Mouse (Mus musculus): ENCODE data around the gene Dlg4. TPM values are rescaled to one million over a fixed set of nuclear protein-coding genes. Genes with fewer than 3 reads are reported as not detected.
A peak's percentile ranks its signal among the peaks of the same experiment; 100 is the strongest.

Dlg4 gene
- total and polyA plus RNA-seq, 2 experiments from 2014 or later = 18.1 to 269 TPM

- no peak for TF ChIP-seq CTCF (IDR thresholded peaks at IDR 0.05)
- H3K27me3 ChIP-seq (ENCODE audit: insufficient read depth, low read length) = no peaks in the 10 kb centered on the region
- peaks cover 17% of the 10 kb centered on the region for H3K4me1 ChIP-seq (ENCODE audit: insufficient read depth, low read length)
- ATAC-seq (ENCODE audit: low FRiP score) = no peak
- peak overlapping the region; percentile 89 for H3K4me3 ChIP-seq (ENCODE audit: low read depth, low read length)
- WGBS = 3% methylated on average over 16 of the region's 16 CpGs
- peaks cover 15% of the 10 kb centered on the region for H3K36me3 ChIP-seq (ENCODE audit: insufficient read depth, low read length)
- H3K9ac ChIP-seq (replicated peaks; ENCODE audit: low read length, poor library complexity, severe bottlenecking) = peak overlapping the region; percentile 87
- DNase-seq (ENCODE audit: low spot score) = no peak
- H3K9me3 ChIP-seq (ENCODE audit: low read length) = no peaks in the 10 kb centered on the region
- H3K4me2 ChIP-seq (ENCODE audit: low read depth, low read length, poor library complexity, severe bottlenecking) = peak overlapping the region; percentile 90
- H3K27ac ChIP-seq (ENCODE audit: low read depth, low read length) = peak overlapping the region; percentile 97
Observed at GRCm38 (mm10) chr11:69979827-69980195, 36.9 kb upstream of the Dlg4 start.

DNA sequence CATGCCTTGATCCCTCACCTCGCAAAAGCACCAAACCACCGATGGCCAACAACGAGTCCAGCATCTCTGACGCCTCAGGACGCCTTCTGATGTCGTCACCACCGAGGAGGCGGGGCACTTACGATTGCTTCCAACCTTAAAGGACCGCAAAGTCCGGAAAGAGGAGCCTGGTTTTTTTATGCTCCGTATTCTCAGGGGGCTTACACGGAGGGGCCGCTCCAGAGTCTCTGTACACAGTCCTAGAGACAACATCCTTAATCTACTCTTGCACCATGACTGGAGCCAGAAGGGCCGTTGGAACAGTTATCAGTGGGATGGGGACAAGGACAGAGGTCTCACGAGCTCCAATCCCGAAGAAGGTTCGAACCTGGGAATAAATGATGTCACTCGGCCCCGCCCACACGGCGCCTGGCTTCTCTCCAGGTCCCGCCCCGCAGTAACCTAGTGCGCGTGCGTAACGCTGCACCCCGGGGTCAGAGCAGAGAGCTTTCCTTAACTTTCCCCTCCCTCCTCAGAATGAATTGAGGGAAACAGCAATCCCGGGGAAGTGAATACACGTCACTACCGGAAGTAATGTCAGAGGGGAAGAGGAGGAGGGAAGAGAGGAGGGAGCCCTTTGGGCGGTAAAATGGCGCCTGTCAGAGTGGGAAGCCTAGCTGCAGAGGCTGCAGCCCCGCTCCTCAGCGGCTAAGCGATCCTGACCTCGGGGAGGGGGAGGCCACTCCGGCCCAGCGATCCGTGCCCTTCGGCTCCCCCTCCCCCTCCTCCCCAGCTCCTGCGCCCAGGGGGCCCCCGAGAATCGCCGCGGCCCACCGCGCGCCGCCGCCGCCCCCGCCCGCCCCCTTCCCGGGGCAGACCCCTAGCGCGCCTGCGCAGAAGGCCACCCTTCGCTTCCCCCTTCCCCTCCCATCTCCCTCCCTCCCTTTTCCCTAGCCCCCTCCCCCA is 36.3 kb upstream of the Dlg4 start:
- Histone ChIP-seq H3K9me3 (ENCODE audit: low read length) (no peaks in the 10 kb centered on the region), H3K9ac (replicated peaks; ENCODE audit: low read length, poor library complexity, severe bottlenecking) (peak overlapping the region; percentile 87), H3K4me1 (ENCODE audit: insufficient read depth, low read length) (peaks cover 17% of the 10 kb centered on the region), H3K4me2 (ENCODE audit: low read depth, low read length, poor library complexity, severe bottlenecking) (peak overlapping the region; percentile 90), H3K36me3 (ENCODE audit: insufficient read depth, low read length) (peaks cover 18% of the 10 kb centered on the region), H3K27me3 (ENCODE audit: insufficient read depth, low read length) (no peaks in the 10 kb centered on the region), H3K27ac (ENCODE audit: low read depth, low read length) (peak overlapping the region; percentile 97), H3K4me3 (ENCODE audit: low read depth, low read length) (peak overlapping the region; percentile 89)
- under 1% methylated on average over 41 of the region's 60 CpGs for WGBS
- DNase-seq (ENCODE audit: low spot score) = peak; percentile 98
- peak; percentile 93 for ATAC-seq (ENCODE audit: low FRiP score)
- TF ChIP-seq CTCF (IDR thresholded peaks at IDR 0.05) = no peak

DNA sequence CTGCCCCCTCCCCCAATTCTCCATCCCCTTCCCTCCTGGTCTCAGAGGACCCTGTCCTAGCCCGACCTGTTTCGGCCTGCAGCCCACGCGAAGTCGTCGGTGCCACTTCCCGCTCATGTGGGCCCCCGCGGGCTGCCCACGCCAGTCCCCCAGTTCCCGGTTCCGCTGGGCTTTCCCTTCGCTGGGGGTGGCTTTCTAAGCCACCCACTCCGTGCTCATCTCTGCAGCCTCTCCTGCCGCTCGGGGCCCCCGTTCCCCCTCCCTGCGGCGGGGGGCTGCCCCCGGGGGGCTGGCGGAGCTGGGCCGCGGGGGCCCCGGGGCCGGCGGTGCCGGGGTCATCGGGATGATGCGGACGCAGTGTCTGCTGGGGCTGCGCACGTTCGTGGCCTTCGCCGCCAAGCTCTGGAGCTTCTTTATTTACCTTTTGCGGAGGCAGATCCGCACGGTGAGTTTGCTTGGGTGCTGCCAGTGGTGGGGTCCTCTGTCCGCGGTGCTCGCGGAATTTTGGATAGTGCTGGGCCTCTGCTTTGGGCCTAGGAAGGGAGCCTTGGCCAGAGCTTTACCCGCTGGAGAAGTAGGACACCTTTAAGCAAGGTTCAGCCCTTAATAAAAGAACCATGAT is 35.5 kb upstream of the Dlg4 start, which contains the start of gene Ctdnep1:
Gene Ctdnep1 (plus strand): TSS at position 16 of the 622 bp plus-strand sequence.
- Histone ChIP-seq H3K9ac (replicated peaks; ENCODE audit: low read length, poor library complexity, severe bottlenecking) (peak within 1 kb of the TSS; percentile 87), H3K9me3 (ENCODE audit: low read length) (no peaks in the 10 kb centered on the region), H3K27me3 (ENCODE audit: insufficient read depth, low read length) (no peaks in the 10 kb centered on the region), H3K4me3 (ENCODE audit: low read depth, low read length) (peak within 1 kb of the TSS; percentile 89), H3K4me1 (ENCODE audit: insufficient read depth, low read length) (peaks cover 17% of the 10 kb centered on the region), H3K27ac (ENCODE audit: low read depth, low read length) (peak within 1 kb of the TSS; percentile 97), H3K36me3 (ENCODE audit: insufficient read depth, low read length) (peaks cover 16% of the 10 kb centered on the region), H3K4me2 (ENCODE audit: low read depth, low read length, poor library complexity, severe bottlenecking) (peak within 1 kb of the TSS; percentile 90)
- 0% methylated on average over 36 of the region's 43 CpGs for WGBS
- no peak for TF ChIP-seq CTCF (IDR thresholded peaks at IDR 0.05)
- ATAC-seq (ENCODE audit: low FRiP score) (no peak; the same call in 1 of the 2 replicates), DNase-seq (ENCODE audit: low spot score) (no peak)

DNA sequence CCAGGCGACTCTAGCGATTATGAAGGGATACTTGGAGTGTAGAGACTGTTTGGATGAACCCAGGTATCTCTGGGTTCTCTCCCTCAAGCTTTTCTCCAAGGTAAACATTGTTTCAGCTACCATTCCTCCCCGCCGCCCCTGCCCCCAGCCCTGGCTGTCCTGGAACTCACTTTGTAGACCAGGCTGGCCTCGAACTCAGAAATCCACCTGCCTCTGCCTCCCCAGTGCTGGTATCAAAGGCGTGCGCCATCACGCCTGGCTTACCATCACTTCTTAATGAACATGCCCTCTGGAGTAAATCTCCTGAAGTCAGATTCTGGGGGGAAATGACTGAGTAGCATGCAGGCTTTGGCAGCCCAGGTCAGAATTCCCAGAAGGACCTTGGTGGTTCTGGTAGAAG is 34.5 kb upstream of the Dlg4 start, which contains the start of gene Elp5:
Gene Elp5 (minus strand): TSS at position 293 of the 400 bp plus-strand sequence.
- no peaks in the 10 kb centered on the region for H3K9me3 ChIP-seq (ENCODE audit: low read length)
- TF ChIP-seq CTCF (IDR thresholded peaks at IDR 0.05) = no peak
- peaks cover 19% of the 10 kb centered on the region for H3K36me3 ChIP-seq (ENCODE audit: insufficient read depth, low read length)
- peak within 1 kb of the TSS; percentile 90 for H3K4me2 ChIP-seq (ENCODE audit: low read depth, low read length, poor library complexity, severe bottlenecking)
- peak within 1 kb of the TSS; percentile 97 for H3K27ac ChIP-seq (ENCODE audit: low read depth, low read length)
- H3K4me1 ChIP-seq (ENCODE audit: insufficient read depth, low read length) = peaks cover 17% of the 10 kb centered on the region
- 69% methylated on average over 8 of the region's 8 CpGs for WGBS
- H3K4me3 ChIP-seq (ENCODE audit: low read depth, low read length) = peak within 1 kb of the TSS; percentile 89
- peak within 1 kb of the TSS; percentile 87 for H3K9ac ChIP-seq (replicated peaks; ENCODE audit: low read length, poor library complexity, severe bottlenecking)
- ATAC-seq (ENCODE audit: low FRiP score) (no peak), DNase-seq (ENCODE audit: low spot score) (no peak)
- H3K27me3 ChIP-seq (ENCODE audit: insufficient read depth, low read length) = no peaks in the 10 kb centered on the region

DNA sequence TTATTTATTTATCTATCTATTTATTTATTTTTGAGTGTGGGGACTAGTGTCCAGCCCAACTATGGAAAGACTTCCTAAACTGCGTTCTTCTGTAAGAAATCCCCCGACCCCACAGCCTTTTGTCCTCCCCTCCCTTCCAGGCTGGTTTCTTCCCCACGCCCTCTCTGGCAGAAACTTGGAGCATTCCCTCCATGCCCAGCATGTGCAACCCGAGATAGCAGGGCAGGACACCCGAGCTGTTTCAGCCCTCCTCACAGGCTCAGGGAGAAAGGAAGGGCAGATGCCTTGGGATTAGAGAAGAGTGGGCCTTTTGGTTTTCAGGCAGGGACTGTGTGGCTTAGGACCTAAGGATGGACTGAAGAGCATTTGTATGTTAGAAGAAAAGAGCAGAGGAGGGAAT is 33.9 kb upstream of the Dlg4 start:
- Histone ChIP-seq H3K27ac (ENCODE audit: low read depth, low read length) (no peak overlapping the region), H3K9ac (replicated peaks; ENCODE audit: low read length, poor library complexity, severe bottlenecking) (peak overlapping the region; percentile 87), H3K4me2 (ENCODE audit: low read depth, low read length, poor library complexity, severe bottlenecking) (peak overlapping the region; percentile 90), H3K4me1 (ENCODE audit: insufficient read depth, low read length) (peaks cover 17% of the 10 kb centered on the region), H3K27me3 (ENCODE audit: insufficient read depth, low read length) (no peaks in the 10 kb centered on the region), H3K9me3 (ENCODE audit: low read length) (no peaks in the 10 kb centered on the region), H3K4me3 (ENCODE audit: low read depth, low read length) (peak overlapping the region; percentile 89; the same call in 1 of the 2 replicates), H3K36me3 (ENCODE audit: insufficient read depth, low read length) (peaks cover 23% of the 10 kb centered on the region)
- 26% methylated on average over 5 of the region's 5 CpGs for WGBS
- no peak for TF ChIP-seq CTCF (IDR thresholded peaks at IDR 0.05)
- ATAC-seq (ENCODE audit: low FRiP score) (no peak), DNase-seq (ENCODE audit: low spot score) (no peak)

Data from midbrain, postnatal 0 days (tissue).